ENCODE assay signal across 8 mouse cellular contexts in the genomic region with DNA sequence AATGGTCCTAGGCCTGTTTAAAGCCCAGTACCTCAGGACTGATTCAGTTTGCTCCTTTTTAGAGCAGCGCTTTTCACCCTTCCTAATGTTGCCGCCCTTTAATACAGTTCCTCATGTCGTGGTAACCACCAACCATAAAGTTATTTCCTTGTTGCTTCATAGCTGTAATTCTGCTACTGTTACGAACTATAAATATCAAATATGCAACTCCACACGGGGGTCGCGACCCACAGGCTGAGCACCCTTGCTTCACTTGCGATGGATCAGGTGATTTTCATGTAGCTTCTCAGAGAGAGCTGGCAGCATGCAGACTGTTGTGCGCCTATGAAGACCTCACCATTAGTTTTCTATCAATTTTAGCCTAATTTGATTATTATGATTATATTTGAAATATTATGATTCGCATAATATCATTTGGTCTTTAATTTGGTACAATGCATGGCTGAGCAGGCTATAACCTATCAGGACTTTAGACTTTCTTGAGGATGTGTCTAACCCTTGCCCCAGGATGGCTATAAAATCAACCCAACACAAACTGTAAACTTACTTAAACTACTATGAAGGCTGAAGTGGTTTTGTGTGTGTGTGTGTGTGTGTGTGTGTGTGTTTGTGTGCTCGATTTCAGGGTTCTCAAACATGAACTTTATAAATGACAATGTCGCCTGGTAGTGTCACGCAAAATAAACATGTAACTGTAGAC. TPM values are rescaled to one million over a fixed set of nuclear protein-coding genes. Genes with fewer than 3 reads are reported as not detected.
DNase-seq lines count a peak whose midpoint lies in the region; ATAC-seq and TF ChIP-seq lines count a peak whose summit lies in the region.

No protein-coding gene starts in this region.

- no peak for TF ChIP-seq POLR2A in kidney, adult 2 months (IDR thresholded peaks at IDR 0.05; ENCODE audit: low read depth, low read length)

- H3K27ac ChIP-seq in kidney, embryonic 14.5 days (ENCODE audit: low read depth, low read length): no peak overlapping the region
- no peak overlapping the region for H3K27ac ChIP-seq in embryonic facial prominence, embryonic 13.5 days
- H3K27ac ChIP-seq in hindbrain, postnatal 0 days: 0 out of 2 replicates have a peak overlapping the region, but pooled peaks have one; percentile 79
- H3K27ac ChIP-seq in midbrain, embryonic 14.5 days (replicated peaks; ENCODE audit: low read depth, low read length): peak overlapping the region; percentile 83; the same call in 1 of the 2 replicates
- no peak overlapping the region for H3K27ac ChIP-seq in kidney, adult 2 months (ENCODE audit: insufficient read depth, low read depth, low read length)

- H3K4me2 ChIP-seq in kidney, embryonic 14.5 days (replicated peaks; ENCODE audit: low read depth, low read length): peak overlapping the region; percentile 85
- peak overlapping the region; percentile 86 for H3K4me2 ChIP-seq in embryonic facial prominence, embryonic 13.5 days
- peak overlapping the region; percentile 89 for H3K4me2 ChIP-seq in hindbrain, postnatal 0 days (ENCODE audit: low read depth, low read length)
- peak overlapping the region; percentile 67 for H3K4me2 ChIP-seq in midbrain, embryonic 14.5 days (ENCODE audit: low read length)

- no peaks in the 10 kb centered on the region for H3K9me3 ChIP-seq in kidney, embryonic 14.5 days (ENCODE audit: control insufficient read depth, low read length)
- H3K9me3 ChIP-seq in embryonic facial prominence, embryonic 13.5 days: no peaks in the 10 kb centered on the region
- H3K9me3 ChIP-seq in hindbrain, postnatal 0 days (ENCODE audit: low read length): no peaks in the 10 kb centered on the region
- no peaks in the 10 kb centered on the region for H3K9me3 ChIP-seq in midbrain, embryonic 14.5 days (ENCODE audit: control insufficient read depth, low read length)

- no peak for DNase-seq in kidney, postnatal 14 days
- no peak for DNase-seq in hindbrain, postnatal 0 days (ENCODE audit: low spot score)
- no peak for DNase-seq in midbrain, embryonic 14.5 days
- no peak for DNase-seq in thymus, adult 18-20 months
- no peak for DNase-seq in layer of hippocampus, adult 9-11 months
- DNase-seq in kidney, adult 2 months: no peak

- H3K36me3 ChIP-seq in kidney, embryonic 14.5 days (ENCODE audit: control insufficient read depth, insufficient read depth, low read length): no peaks in the 10 kb centered on the region
- H3K36me3 ChIP-seq in embryonic facial prominence, embryonic 13.5 days: 0 out of 2 replicates have a peak, but pooled peaks cover 6% of the 10 kb centered on the region
- no peaks in the 10 kb centered on the region for H3K36me3 ChIP-seq in hindbrain, postnatal 0 days (ENCODE audit: insufficient read depth, low read length)
- 0 out of 2 replicates have a peak, but pooled peaks cover 3% of the 10 kb centered on the region for H3K36me3 ChIP-seq in midbrain, embryonic 14.5 days (ENCODE audit: control insufficient read depth, insufficient read depth, low read length)
- no peaks in the 10 kb centered on the region for H3K36me3 ChIP-seq in kidney, adult 2 months (ENCODE audit: control insufficient read depth, insufficient read depth, low read length)

- no peak for ATAC-seq in kidney, embryonic 14.5 days (ENCODE audit: low FRiP score, low TSS enrichment)
- ATAC-seq in embryonic facial prominence, embryonic 13.5 days (ENCODE audit: insufficient number of reproducible peaks, insufficient read depth, low FRiP score, low TSS enrichment, low read depth): no peak
- no peak for ATAC-seq in hindbrain, postnatal 0 days
- ATAC-seq in midbrain, embryonic 14.5 days (ENCODE audit: low FRiP score, low TSS enrichment): no peak

- peaks cover 5% of the 10 kb centered on the region; the same call in 1 of the 2 replicates for H3K4me1 ChIP-seq in kidney, embryonic 14.5 days (ENCODE audit: control insufficient read depth, insufficient read depth, low read length)
- H3K4me1 ChIP-seq in embryonic facial prominence, embryonic 13.5 days: peaks cover 7% of the 10 kb centered on the region
- no peaks in the 10 kb centered on the region for H3K4me1 ChIP-seq in hindbrain, postnatal 0 days (ENCODE audit: insufficient read depth, low read length)
- peaks cover 7% of the 10 kb centered on the region; the same call in 1 of the 2 replicates for H3K4me1 ChIP-seq in midbrain, embryonic 14.5 days (ENCODE audit: control insufficient read depth, insufficient read depth, low read length)
- no peaks in the 10 kb centered on the region for H3K4me1 ChIP-seq in kidney, adult 2 months (ENCODE audit: control insufficient read depth, insufficient read depth, low read length)

- 78% methylated on average over 13 of the region's 13 CpGs for WGBS in kidney, embryonic 14.5 days
- WGBS in embryonic facial prominence, embryonic 13.5 days: 77% methylated on average over 13 of the region's 13 CpGs
- WGBS in hindbrain, postnatal 0 days: 82% methylated on average over 13 of the region's 13 CpGs
- WGBS in midbrain, embryonic 14.5 days: 90% methylated on average over 13 of the region's 13 CpGs
- 74% methylated on average over 13 of the region's 13 CpGs for WGBS in kidney, adult 2 months

- no peak for TF ChIP-seq CTCF in hindbrain, postnatal 0 days (IDR thresholded peaks at IDR 0.05; ENCODE audit: low read depth)
- no peak for TF ChIP-seq CTCF in kidney, adult 2 months (conservative IDR thresholded peaks at IDR 0.05; ENCODE audit: insufficient read depth, insufficient read length, low read depth, low read length)

- no peaks in the 10 kb centered on the region for H3K27me3 ChIP-seq in kidney, embryonic 14.5 days (ENCODE audit: control insufficient read depth, insufficient read depth, low read length)
- no peaks in the 10 kb centered on the region for H3K27me3 ChIP-seq in embryonic facial prominence, embryonic 13.5 days
- no peaks in the 10 kb centered on the region for H3K27me3 ChIP-seq in hindbrain, postnatal 0 days (ENCODE audit: insufficient read depth, low read length)
- no peaks in the 10 kb centered on the region for H3K27me3 ChIP-seq in midbrain, embryonic 14.5 days (ENCODE audit: control insufficient read depth, insufficient read depth, low read length)
- H3K27me3 ChIP-seq in kidney, adult 2 months (replicated peaks; ENCODE audit: control insufficient read depth, insufficient read depth, low read length): no peaks in the 10 kb centered on the region

- H3K4me3 ChIP-seq in kidney, embryonic 14.5 days (ENCODE audit: low read length): peak overlapping the region; percentile 83; the same call in 1 of the 2 replicates
- peak overlapping the region; percentile 73 for H3K4me3 ChIP-seq in embryonic facial prominence, embryonic 13.5 days
- peak overlapping the region; percentile 88 for H3K4me3 ChIP-seq in hindbrain, postnatal 0 days (ENCODE audit: low read length)
- H3K4me3 ChIP-seq in midbrain, embryonic 14.5 days (replicated peaks; ENCODE audit: low read depth, low read length): peak overlapping the region; percentile 72
- H3K4me3 ChIP-seq in kidney, adult 2 months (ENCODE audit: insufficient read depth, low read depth, low read length): no peak overlapping the region

- H3K9ac ChIP-seq in kidney, embryonic 14.5 days (ENCODE audit: low read depth, low read length): peak overlapping the region; percentile 79; the same call in 1 of the 2 replicates
- H3K9ac ChIP-seq in embryonic facial prominence, embryonic 13.5 days: no peak overlapping the region
- H3K9ac ChIP-seq in hindbrain, postnatal 0 days (replicated peaks; ENCODE audit: low read length): no peak overlapping the region
- peak overlapping the region; percentile 86 for H3K9ac ChIP-seq in midbrain, embryonic 14.5 days (replicated peaks; ENCODE audit: low read length)

RNA-seq across cellular contexts. Expression of a gene that starts 0.7 kb away (rescaled TPM):
- 24.5 and 32.7 TPM in 2 replicates for polyA plus RNA-seq in kidney, embryonic 14.5 days (2014; fragmentation: Nextera tagmentation; extraction: Ambion mirVana)
- 23.1 and 29.1 TPM in 2 replicates for polyA plus RNA-seq in embryonic facial prominence, embryonic 13.5 days (2015; fragmentation: Nextera tagmentation; extraction: Ambion mirVana)
- 25.8 and 31.6 TPM in 2 replicates for total RNA-seq in hindbrain, postnatal 0 days (2014; rRNA removed)
- polyA plus RNA-seq in hindbrain, postnatal 0 days (2015; fragmentation: Nextera tagmentation; extraction: Ambion mirVana): 30.2 and 31.7 TPM in 2 replicates
- polyA plus RNA-seq in midbrain, embryonic 14.5 days (2014; fragmentation: Nextera tagmentation; extraction: Ambion mirVana): 29.6 and 31.9 TPM in 2 replicates
- polyA plus RNA-seq in kidney, adult 2 months (2012; rRNA removed): 5.0 and 5.4 TPM in 2 replicates

RNA-seq across cellular contexts. Expression of a gene that starts 28.3 kb away (rescaled TPM):
- polyA plus RNA-seq in kidney, embryonic 14.5 days (2014; fragmentation: Nextera tagmentation; extraction: Ambion mirVana): 7.3 and 10.0 TPM in 2 replicates
- 14.0 and 15.5 TPM in 2 replicates for polyA plus RNA-seq in embryonic facial prominence, embryonic 13.5 days (2015; fragmentation: Nextera tagmentation; extraction: Ambion mirVana)
- total RNA-seq in hindbrain, postnatal 0 days (2014; rRNA removed): 12.7 and 14.9 TPM in 2 replicates
- 4.6 and 4.8 TPM in 2 replicates for polyA plus RNA-seq in hindbrain, postnatal 0 days (2015; fragmentation: Nextera tagmentation; extraction: Ambion mirVana)
- polyA plus RNA-seq in midbrain, embryonic 14.5 days (2014; fragmentation: Nextera tagmentation; extraction: Ambion mirVana): 2.0 and 6.3 TPM in 2 replicates
- 5.8 and 6.9 TPM in 2 replicates for polyA plus RNA-seq in kidney, adult 2 months (2012; rRNA removed)

RNA-seq across cellular contexts. Expression of a gene that starts 58.8 kb away (rescaled TPM):
- polyA plus RNA-seq in kidney, embryonic 14.5 days (2014; fragmentation: Nextera tagmentation; extraction: Ambion mirVana): 1.6 and 2.2 TPM in 2 replicates
- 4.6 and 5.2 TPM in 2 replicates for polyA plus RNA-seq in embryonic facial prominence, embryonic 13.5 days (2015; fragmentation: Nextera tagmentation; extraction: Ambion mirVana)
- total RNA-seq in hindbrain, postnatal 0 days (2014; rRNA removed): 0.54 and 1.2 TPM in 2 replicates
- 1.7 and 2.0 TPM in 2 replicates for polyA plus RNA-seq in hindbrain, postnatal 0 days (2015; fragmentation: Nextera tagmentation; extraction: Ambion mirVana)
- 0.36 TPM in 1 of 2 replicates, not detected in the other for polyA plus RNA-seq in midbrain, embryonic 14.5 days (2014; fragmentation: Nextera tagmentation; extraction: Ambion mirVana)
- 5.3 and 7.4 TPM in 2 replicates for polyA plus RNA-seq in kidney, adult 2 months (2012; rRNA removed)

Comparison
In these comparisons a context has a peak if more than half of its experiments do, and no peak if none do; other contexts are left out.
1. H3K27ac ChIP-seq: peak in hindbrain, postnatal 0 days (single experiment) and midbrain, embryonic 14.5 days (single experiment); none in kidney, embryonic 14.5 days (single experiment), embryonic facial prominence, embryonic 13.5 days (single experiment) and kidney, adult 2 months (single experiment).
2. H3K9ac ChIP-seq: peak in kidney, embryonic 14.5 days (single experiment) and midbrain, embryonic 14.5 days (single experiment); none in embryonic facial prominence, embryonic 13.5 days (single experiment) and hindbrain, postnatal 0 days (single experiment).
3. Peak in every context shown above with its lines, with median percentiles within 50 percentile points of each other: H3K4me2 ChIP-seq.